Mouse (Mus musculus): ENCODE measurements around the gene Cxcl13.

The Cxcl13 gene

GRCm38 (mm10) chr5:95991339-95992292, 34.9 kb downstream of the Cxcl13 start:
- DNase-seq = no peak

DNA sequence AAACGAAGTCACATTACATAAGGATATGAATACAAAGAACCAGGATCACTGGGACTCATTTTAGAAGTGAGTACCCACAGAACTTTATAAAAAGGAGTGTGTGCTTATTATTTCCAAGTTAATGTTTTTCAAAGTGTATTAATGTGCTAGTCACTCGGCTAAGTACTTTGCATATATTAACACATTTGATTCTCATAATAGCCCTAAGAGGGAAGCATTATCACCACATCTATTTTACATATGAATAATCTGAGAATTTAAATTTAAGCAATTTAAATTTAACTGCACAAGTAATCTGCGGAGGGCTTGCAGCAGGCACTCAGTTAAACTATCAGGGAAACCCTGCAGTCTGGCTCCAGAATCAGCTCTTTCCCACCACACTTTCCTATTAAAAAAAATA, 40.5 kb downstream of the Cxcl13 start:
- DNase-seq = no peak

- no peak for DNase-seq
Measured at GRCm38 (mm10) chr5:96003348-96003747, 46.6 kb downstream of the Cxcl13 start.

GRCm38 (mm10) chr5:96008274-96008842, 51.6 kb downstream of the Cxcl13 start:
- no peak for DNase-seq

- no peak for DNase-seq
Measured at GRCm38 (mm10) chr5:96009076-96009475, 52.3 kb downstream of the Cxcl13 start.

Measured in thymus, postnatal 14 days (tissue).